Mouse (Mus musculus) lung, postnatal 0 days (tissue): ENCODE results near the gene Abca7.

Experiments used
- CTCF ChIP-seq: IDR thresholded peaks from 2 replicates; pipeline ENCODE4 v1.5.1; 2016; ENCODE audit warnings: antibody characterized with exemption, mild to moderate bottlenecking
- EP300 ChIP-seq: IDR thresholded peaks from 2 replicates; pipeline ENCODE4 v1.6.1; 2016; ENCODE audit warnings: antibody characterized with exemption, mild to moderate bottlenecking, control low read depth

- TF ChIP-seq CTCF (no peak), EP300 (no peak)
Measured at GRCm38 (mm10) chr10:79947502-79947901, 48.8 kb upstream of the Abca7 start.
